Mouse (Mus musculus): ENCODE results near the gene Hoxc5.

- TF ChIP-seq CTCF (IDR thresholded peaks at IDR 0.05; ENCODE audit: borderline replicate concordance, extremely low read depth, insufficient read depth, insufficient read length) (no peak), POLR2A (IDR thresholded peaks at IDR 0.05; ENCODE audit: borderline replicate concordance, extremely low read depth, insufficient read depth, insufficient read length, poor library complexity, severe bottlenecking) (no peak)
Measured at GRCm38 (mm10) chr15:102934438-102934837, 32.8 kb upstream of the Hoxc5 start.
